Mouse (Mus musculus) heart, postnatal 0 days (tissue): ENCODE results near the gene Atp6v0d1. TPM values are rescaled to one million over a fixed set of nuclear protein-coding genes. Genes with fewer than 3 reads are reported as not detected.
"Not testable (repeated sequence)": the region's sequence is repeated elsewhere in the genome, so short reads cannot be mapped to it uniquely, and the experiment has no call there.

Experiments
- ATAC-seq: fragments of 200-750 bp; cut with Nextera tagmentation; 2 replicates; pipeline ENCODE4 v1.8.0; 2017; ENCODE audit warnings: low read depth, moderate number of reproducible peaks, moderate library complexity; ENCODE audit not compliant: insufficient read depth
- DNase-seq: peaks from one replicate; pipeline ENCODE4 v3.0.0-alpha.2; 2016; ENCODE audit warnings: low spot score
- H3K27ac ChIP-seq: fragments of 300-500 bp; sonication (generic); 2 replicates; pipeline ENCODE4 v1.5.1; 2014; ENCODE audit warnings: low read depth, mild to moderate bottlenecking
- H3K27me3 ChIP-seq: fragments of 300-500 bp; sonication (generic); 2 replicates; pipeline ENCODE4 v1.6.1; 2014; ENCODE audit warnings: low read length, mixed read lengths; ENCODE audit not compliant: control insufficient read depth, insufficient read depth
- H3K36me3 ChIP-seq: fragments of 300-500 bp; sonication (generic); replicated peaks from 2 replicates; pipeline ENCODE4 v1.6.1; 2014; ENCODE audit warnings: low read length, mixed read lengths; ENCODE audit not compliant: control insufficient read depth, insufficient read depth
- H3K4me1 ChIP-seq: fragments of 300-500 bp; sonication (generic); 2 replicates; pipeline ENCODE4 v1.6.1; 2014; ENCODE audit warnings: antibody characterized with exemption; ENCODE audit not compliant: control insufficient read depth, insufficient read depth
- H3K4me2 ChIP-seq: fragments of 300-500 bp; sonication (generic); 2 replicates; pipeline ENCODE4 v1.6.1; 2014; ENCODE audit warnings: low read depth, mild to moderate bottlenecking, low read length, moderate library complexity
- H3K4me3 ChIP-seq: fragments of 300-500 bp; sonication (generic); 2 replicates; pipeline ENCODE4 v1.5.1; 2014; ENCODE audit warnings: low read depth, low read length
- H3K9ac ChIP-seq: fragments of 300-500 bp; sonication (generic); replicated peaks from 2 replicates; pipeline ENCODE4 v1.6.1; 2014; ENCODE audit warnings: low read depth, low read length, mixed read lengths
- H3K9me3 ChIP-seq: fragments of 300-500 bp; sonication (generic); replicated peaks from 2 replicates; pipeline ENCODE4 v1.6.1; 2016; ENCODE audit warnings: low read length; ENCODE audit not compliant: control insufficient read depth
- CTCF ChIP-seq: IDR thresholded peaks from 2 replicates; pipeline ENCODE4 v1.5.1; 2016; ENCODE audit warnings: antibody characterized with exemption, control low read depth, low read depth
- EP300 ChIP-seq: IDR thresholded peaks from 2 replicates; pipeline ENCODE4 v1.6.1; 2016; ENCODE audit warnings: antibody characterized with exemption, low read depth
- WGBS: fragments of 180-500 bp; shearing (Covaris S2); extraction: QIAGEN DNeasy Blood & Tissue Kit; methylation state at CpG from one replicate; pipeline ENCODE4 v1.1.7; 2014; 5-methylcytosine and 5-hydroxymethylcytosine counted together
- polyA plus RNA-seq: library from polyadenylated mRNA; unstranded; fragments of >200 nt; fragmentation: Nextera tagmentation; extraction: Ambion mirVana; gene quantifications from 2 replicates; pipeline ENCODE4 v1.2.1, GENCODE M21; 2015
- total RNA-seq: library from RNA; depleted of rRNA; stranded (reverse); fragments of >200 nt; gene quantifications from 2 replicates; pipeline ENCODE4 v1.2.3, GENCODE M21; 2014; ENCODE audit warnings: low replicate concordance

Gene Atp6v0d1
- total and polyA plus RNA-seq, 2 experiments from 2014 or later = 57.5 to 60.8 TPM

DNA sequence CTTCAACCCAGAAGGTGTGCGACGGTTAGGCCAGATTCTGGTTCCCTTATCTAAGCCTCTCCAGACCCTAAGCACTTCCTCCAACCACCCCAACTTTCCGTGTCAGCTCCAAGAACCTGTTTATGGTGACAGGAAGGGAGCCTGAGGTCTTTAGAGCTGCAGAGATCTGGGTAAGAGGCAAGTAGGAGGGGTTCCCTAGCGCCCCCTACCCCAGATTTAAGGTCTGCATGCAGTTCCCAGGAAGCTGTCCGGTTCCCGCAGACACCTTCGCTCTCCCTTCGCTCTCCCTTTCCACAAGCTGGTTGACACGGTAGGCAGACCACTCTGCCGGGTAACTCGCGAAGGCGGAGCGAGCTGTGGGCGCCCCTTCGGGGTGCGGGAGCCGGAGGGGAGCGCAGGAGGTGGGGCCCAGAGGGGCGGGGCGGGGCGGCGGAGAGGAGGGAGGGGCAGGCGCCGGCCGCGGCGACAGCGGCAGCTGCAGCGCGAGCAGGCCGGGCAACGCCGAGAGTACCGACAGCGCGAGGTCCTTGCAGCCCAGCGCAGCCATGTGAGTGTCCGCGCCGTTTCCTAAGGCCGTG, 39.0 kb upstream of the Atp6v0d1 start, which contains the start of gene Ripor1:
Gene Ripor1, plus strand, starts transcription at position 452 of the 578 bp plus-strand sequence.
- Histone ChIP-seq H3K9ac (peak within 1 kb of the TSS; percentile 85), H3K27me3 (no peaks in the 10 kb centered on the region), H3K27ac (peak within 1 kb of the TSS; percentile 94), H3K36me3 (no peaks in the 10 kb centered on the region), H3K4me1 (peaks cover 20% of the 10 kb centered on the region), H3K4me2 (peak within 1 kb of the TSS; percentile 81), H3K4me3 (peak within 1 kb of the TSS; percentile 85), H3K9me3 (no peaks in the 10 kb centered on the region)
- ATAC-seq (peak; percentile 74), DNase-seq (peak; percentile 72)
- 2% methylated on average over 15 of the region's 42 CpGs for WGBS
- TF ChIP-seq CTCF (peak; percentile 53), EP300 (peak; percentile 48; the same call in 1 of the 2 replicates)

DNA sequence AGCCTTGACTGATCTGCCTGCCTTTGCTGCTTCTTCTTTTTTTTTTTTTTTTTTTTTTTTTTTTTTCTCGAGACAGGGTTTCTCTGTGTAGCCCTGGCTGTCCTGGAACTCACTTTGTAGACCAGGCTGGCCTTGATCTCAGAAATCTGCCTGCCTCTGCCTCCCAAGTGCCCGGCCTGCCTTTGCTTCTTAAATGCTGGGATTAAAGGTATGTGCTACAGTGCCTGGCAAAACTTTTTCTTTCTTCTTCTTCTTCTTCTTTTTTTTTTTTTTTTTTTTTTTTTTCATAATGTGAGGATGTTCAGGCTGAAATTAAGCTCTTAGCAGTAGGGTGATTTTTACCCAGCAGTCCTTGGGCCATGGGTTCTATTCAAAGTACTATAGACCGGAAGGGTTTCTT, 36.7 kb upstream of the Atp6v0d1 start:
- not testable (repeated sequence) for ATAC-seq, H3K4me3 ChIP-seq, DNase-seq, H3K36me3 ChIP-seq, H3K9ac ChIP-seq, H3K4me2 ChIP-seq, H3K4me1 ChIP-seq, H3K27ac ChIP-seq, H3K27me3 ChIP-seq, H3K9me3 ChIP-seq
- WGBS = 89% methylated on average over 2 of the region's 3 CpGs

DNA sequence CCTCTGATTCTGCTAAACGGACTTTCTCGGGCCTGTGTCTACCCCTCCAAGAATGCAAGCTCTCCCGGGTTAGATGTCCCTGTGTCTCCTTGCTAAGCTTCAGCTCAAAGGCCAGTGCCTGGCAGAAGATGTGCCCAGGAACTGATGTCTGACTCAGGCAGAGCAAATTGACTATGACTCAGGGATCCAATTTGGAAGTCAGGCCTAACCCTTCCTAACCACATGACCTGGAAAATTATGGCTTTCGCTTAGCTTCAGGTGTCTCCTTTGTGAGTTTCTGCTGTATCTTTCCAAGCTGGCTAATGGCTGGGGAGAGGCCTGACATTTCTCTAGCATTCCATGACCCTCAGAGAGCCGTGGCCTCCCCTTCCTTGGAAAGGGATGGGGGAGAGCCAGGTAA, 35.5 kb upstream of the Atp6v0d1 start:
- no peak overlapping the region for H3K9ac ChIP-seq
- TF ChIP-seq CTCF (no peak), EP300 (no peak)
- 73% methylated on average over 5 of the region's 5 CpGs for WGBS
- H3K4me1 ChIP-seq = no peaks in the 10 kb centered on the region
- no peaks in the 10 kb centered on the region for H3K9me3 ChIP-seq
- no peak overlapping the region for H3K4me2 ChIP-seq
- ATAC-seq (no peak), DNase-seq (no peak)
- no peaks in the 10 kb centered on the region for H3K36me3 ChIP-seq
- no peaks in the 10 kb centered on the region for H3K27me3 ChIP-seq
- no peak overlapping the region for H3K27ac ChIP-seq
- no peak overlapping the region for H3K4me3 ChIP-seq

- Histone ChIP-seq H3K36me3 (no peaks in the 10 kb centered on the region), H3K4me3 (no peak overlapping the region), H3K4me2 (no peak overlapping the region), H3K27me3 (0 out of 2 replicates have a peak, but pooled peaks cover 3% of the 10 kb centered on the region), H3K27ac (no peak overlapping the region), H3K9me3 (no peaks in the 10 kb centered on the region), H3K9ac (no peak overlapping the region), H3K4me1 (peaks cover 2% of the 10 kb centered on the region; the same call in 1 of the 2 replicates)
- no peak for DNase-seq
- TF ChIP-seq EP300 = no peak
- no peak for TF ChIP-seq CTCF
- no peak for ATAC-seq
- WGBS = 58% methylated on average over 6 of the region's 6 CpGs
These were observed 32.9 kb upstream of the Atp6v0d1 start for GRCm38 (mm10) chr8:105598777-105599176.

GRCm38 (mm10) chr8:105596362-105597034, 30.7 kb upstream of the Atp6v0d1 start:
- no peak for TF ChIP-seq EP300
- peak; percentile 72 for TF ChIP-seq CTCF
- ATAC-seq (peak; percentile 84), DNase-seq (peak; percentile 53)
- Histone ChIP-seq H3K27ac (peak overlapping the region; percentile 25; the same call in 1 of the 2 replicates), H3K9ac (no peak overlapping the region), H3K4me2 (peak overlapping the region; percentile 63), H3K4me3 (peak overlapping the region; percentile 34), H3K4me1 (peaks cover 4% of the 10 kb centered on the region; the same call in 1 of the 2 replicates), H3K9me3 (no peaks in the 10 kb centered on the region), H3K36me3 (no peaks in the 10 kb centered on the region), H3K27me3 (0 out of 2 replicates have a peak, but pooled peaks cover 3% of the 10 kb centered on the region)
- 4% methylated on average over 14 of the region's 14 CpGs for WGBS
